Mouse (Mus musculus): ENCODE results near the gene Sox5. TPM values are rescaled to one million over a fixed set of nuclear protein-coding genes. Genes with fewer than 3 reads are reported as not detected.

Sox5 gene
- polyA plus RNA-seq, 1 experiment from 2014 or later: 23.4 TPM

DNA sequence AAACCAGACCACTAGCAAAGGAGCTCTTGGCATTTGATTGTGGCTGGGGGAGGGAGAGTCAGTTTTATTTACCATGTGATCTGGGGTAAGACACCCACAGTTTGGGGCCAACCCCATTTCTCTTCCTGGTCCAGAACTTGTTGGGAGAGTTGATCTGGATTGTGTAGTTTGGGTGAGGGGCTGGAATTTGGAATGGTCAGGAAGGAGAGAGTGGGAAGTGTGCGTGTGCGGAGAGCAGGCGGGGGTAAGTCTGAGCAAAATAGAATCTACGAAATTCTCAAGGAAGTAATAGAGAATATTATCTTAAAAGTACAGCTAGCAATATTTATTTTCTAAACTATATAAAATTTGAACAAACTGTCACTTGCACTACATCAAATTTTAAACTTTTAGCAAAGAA, 445.0 kb downstream of the Sox5 start:
- 84% methylated on average over 4 of the region's 4 CpGs for WGBS
- DNase-seq (ENCODE audit: low spot score): no peak
- H3K27ac ChIP-seq (replicated peaks; ENCODE audit: low read depth, low read length): no peak overlapping the region

DNA sequence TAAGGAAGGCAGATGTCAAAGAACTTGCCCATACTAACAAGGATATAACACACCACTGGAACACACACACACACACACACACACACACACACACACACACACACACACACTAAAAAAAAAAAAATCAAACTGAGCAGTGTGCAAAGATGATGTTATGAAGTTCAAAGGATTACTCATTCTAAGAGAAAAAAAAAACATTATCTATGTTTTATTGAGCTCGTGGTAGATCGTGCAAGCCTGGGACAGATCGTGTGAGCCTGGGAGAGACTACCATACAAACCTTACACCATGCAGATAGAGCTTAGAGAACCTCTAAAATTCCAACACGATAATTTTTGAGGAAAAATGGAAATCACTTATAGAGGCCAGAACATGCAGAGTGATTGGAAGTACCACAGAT, 448.6 kb downstream of the Sox5 start:
- Histone ChIP-seq H3K27me3 (ENCODE audit: control insufficient read depth, insufficient read depth, low read length) (no peaks in the 10 kb centered on the region), H3K4me3 (ENCODE audit: low read depth, low read length) (no peak overlapping the region), H3K36me3 (replicated peaks; ENCODE audit: control insufficient read depth, insufficient read depth, low read depth, low read length) (no peaks in the 10 kb centered on the region), H3K4me1 (ENCODE audit: control insufficient read depth, insufficient read depth, low read length) (no peaks in the 10 kb centered on the region), H3K9ac (replicated peaks; ENCODE audit: low read length) (no peak overlapping the region), H3K4me2 (ENCODE audit: low read depth, low read length) (no peak overlapping the region), H3K9me3 (replicated peaks; ENCODE audit: control insufficient read depth, low read length) (no peaks in the 10 kb centered on the region), H3K27ac (replicated peaks; ENCODE audit: low read depth, low read length) (no peak overlapping the region)
- WGBS: 87% methylated on average over 4 of the region's 4 CpGs
- ATAC-seq (replicated peaks; ENCODE audit: insufficient number of reproducible peaks, low FRiP score, low TSS enrichment, low read depth): no peak
- no peak for DNase-seq (ENCODE audit: low spot score)

More for the DNA sequence above, 445.0 kb downstream of the Sox5 start:
- H3K9ac ChIP-seq (replicated peaks; ENCODE audit: low read length): no peak overlapping the region
- no peak overlapping the region for H3K4me2 ChIP-seq (ENCODE audit: low read depth, low read length)
- no peaks in the 10 kb centered on the region for H3K36me3 ChIP-seq (replicated peaks; ENCODE audit: control insufficient read depth, insufficient read depth, low read depth, low read length)
- H3K4me3 ChIP-seq (ENCODE audit: low read depth, low read length): no peak overlapping the region
- no peaks in the 10 kb centered on the region for H3K9me3 ChIP-seq (replicated peaks; ENCODE audit: control insufficient read depth, low read length)
- H3K27me3 ChIP-seq (ENCODE audit: control insufficient read depth, insufficient read depth, low read length): no peaks in the 10 kb centered on the region
- no peak for ATAC-seq (replicated peaks; ENCODE audit: insufficient number of reproducible peaks, low FRiP score, low TSS enrichment, low read depth)
- no peaks in the 10 kb centered on the region for H3K4me1 ChIP-seq (ENCODE audit: control insufficient read depth, insufficient read depth, low read length)

DNA sequence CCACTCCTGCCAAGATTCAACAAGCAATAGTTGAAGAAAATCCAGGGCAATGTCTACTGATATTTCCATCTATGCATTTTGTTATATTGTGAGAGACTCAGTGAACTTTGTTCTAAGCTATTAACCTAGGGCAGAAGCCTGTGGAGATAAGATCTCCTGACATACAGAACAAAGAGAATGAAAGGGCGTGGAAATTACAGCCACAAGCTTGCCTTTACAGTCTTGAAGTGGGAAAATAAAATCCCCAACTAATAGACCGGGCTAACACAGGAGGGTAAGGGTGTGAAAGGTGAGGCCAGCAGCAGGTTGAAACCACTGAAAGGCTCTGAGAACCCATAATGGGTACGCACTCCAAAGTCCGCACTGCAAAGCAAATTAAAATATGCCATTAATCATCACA, 449.8 kb downstream of the Sox5 start:
- DNase-seq (ENCODE audit: low spot score) (no peak), ATAC-seq (replicated peaks; ENCODE audit: insufficient number of reproducible peaks, low FRiP score, low TSS enrichment, low read depth) (no peak)
- H3K27ac ChIP-seq (replicated peaks; ENCODE audit: low read depth, low read length): no peak overlapping the region
- no peak overlapping the region for H3K9ac ChIP-seq (replicated peaks; ENCODE audit: low read length)
- no peaks in the 10 kb centered on the region for H3K4me1 ChIP-seq (ENCODE audit: control insufficient read depth, insufficient read depth, low read length)
- no peaks in the 10 kb centered on the region for H3K9me3 ChIP-seq (replicated peaks; ENCODE audit: control insufficient read depth, low read length)
- H3K36me3 ChIP-seq (replicated peaks; ENCODE audit: control insufficient read depth, insufficient read depth, low read depth, low read length): no peaks in the 10 kb centered on the region
- 84% methylated on average over 4 of the region's 4 CpGs for WGBS
- H3K27me3 ChIP-seq (ENCODE audit: control insufficient read depth, insufficient read depth, low read length): no peaks in the 10 kb centered on the region
- H3K4me3 ChIP-seq (ENCODE audit: low read depth, low read length): no peak overlapping the region
- H3K4me2 ChIP-seq (ENCODE audit: low read depth, low read length): no peak overlapping the region

- no peak for DNase-seq (ENCODE audit: low spot score)
- no peak overlapping the region for H3K4me2 ChIP-seq (ENCODE audit: low read depth, low read length)
- no peak overlapping the region for H3K27ac ChIP-seq (replicated peaks; ENCODE audit: low read depth, low read length)
- no peaks in the 10 kb centered on the region for H3K9me3 ChIP-seq (replicated peaks; ENCODE audit: control insufficient read depth, low read length)
- H3K4me3 ChIP-seq (ENCODE audit: low read depth, low read length): no peak overlapping the region
- no peak for ATAC-seq (replicated peaks; ENCODE audit: insufficient number of reproducible peaks, low FRiP score, low TSS enrichment, low read depth)
- H3K27me3 ChIP-seq (ENCODE audit: control insufficient read depth, insufficient read depth, low read length): no peaks in the 10 kb centered on the region
- 77% methylated on average over 2 of the region's 2 CpGs for WGBS
- H3K36me3 ChIP-seq (replicated peaks; ENCODE audit: control insufficient read depth, insufficient read depth, low read depth, low read length): no peaks in the 10 kb centered on the region
- no peaks in the 10 kb centered on the region for H3K4me1 ChIP-seq (ENCODE audit: control insufficient read depth, insufficient read depth, low read length)
- no peak overlapping the region for H3K9ac ChIP-seq (replicated peaks; ENCODE audit: low read length)
These were observed 452.4 kb downstream of the Sox5 start for GRCm38 (mm10) chr6:144329311-144329930.

GRCm38 (mm10) chr6:144328779-144329178, 453.0 kb downstream of the Sox5 start:
- H3K4me1 ChIP-seq (ENCODE audit: control insufficient read depth, insufficient read depth, low read length): no peaks in the 10 kb centered on the region
- H3K27me3 ChIP-seq (ENCODE audit: control insufficient read depth, insufficient read depth, low read length): no peaks in the 10 kb centered on the region
- ATAC-seq (replicated peaks; ENCODE audit: insufficient number of reproducible peaks, low FRiP score, low TSS enrichment, low read depth): no peak
- no peak overlapping the region for H3K27ac ChIP-seq (replicated peaks; ENCODE audit: low read depth, low read length)
- DNase-seq (ENCODE audit: low spot score): no peak
- no peak overlapping the region for H3K9ac ChIP-seq (replicated peaks; ENCODE audit: low read length)
- 88% methylated on average over 4 of the region's 4 CpGs for WGBS
- no peak overlapping the region for H3K4me3 ChIP-seq (ENCODE audit: low read depth, low read length)
- H3K4me2 ChIP-seq (ENCODE audit: low read depth, low read length): no peak overlapping the region
- no peaks in the 10 kb centered on the region for H3K36me3 ChIP-seq (replicated peaks; ENCODE audit: control insufficient read depth, insufficient read depth, low read depth, low read length)
- H3K9me3 ChIP-seq (replicated peaks; ENCODE audit: control insufficient read depth, low read length): no peaks in the 10 kb centered on the region

DNA sequence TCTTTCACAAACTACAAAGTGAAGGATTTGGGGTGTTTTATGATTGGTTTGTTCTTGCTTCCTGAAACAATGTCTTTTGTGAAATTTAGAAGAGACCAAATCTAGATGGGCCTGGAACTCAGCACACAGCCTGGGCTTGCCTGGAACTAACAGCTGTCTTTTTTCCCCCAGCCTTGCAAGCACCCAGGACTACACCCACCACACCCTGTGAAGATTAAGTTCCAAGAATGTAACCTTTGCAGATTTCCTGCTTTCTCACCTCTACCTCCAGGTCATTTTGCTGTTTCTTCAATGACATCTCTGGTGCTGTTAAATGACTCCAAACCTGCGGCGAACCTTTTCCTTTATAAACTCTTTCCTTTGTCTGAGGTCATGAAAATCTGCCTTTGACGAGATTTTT, 455.0 kb downstream of the Sox5 start:
- WGBS: 74% methylated on average over 3 of the region's 3 CpGs
- H3K9ac ChIP-seq (replicated peaks; ENCODE audit: low read length): no peak overlapping the region
- ATAC-seq (replicated peaks; ENCODE audit: insufficient number of reproducible peaks, low FRiP score, low TSS enrichment, low read depth) (no peak), DNase-seq (ENCODE audit: low spot score) (no peak)
- no peaks in the 10 kb centered on the region for H3K27me3 ChIP-seq (ENCODE audit: control insufficient read depth, insufficient read depth, low read length)
- no peaks in the 10 kb centered on the region for H3K4me1 ChIP-seq (ENCODE audit: control insufficient read depth, insufficient read depth, low read length)
- no peak overlapping the region for H3K4me3 ChIP-seq (ENCODE audit: low read depth, low read length)
- H3K36me3 ChIP-seq (replicated peaks; ENCODE audit: control insufficient read depth, insufficient read depth, low read depth, low read length): no peaks in the 10 kb centered on the region
- no peak overlapping the region for H3K27ac ChIP-seq (replicated peaks; ENCODE audit: low read depth, low read length)
- no peaks in the 10 kb centered on the region for H3K9me3 ChIP-seq (replicated peaks; ENCODE audit: control insufficient read depth, low read length)
- H3K4me2 ChIP-seq (ENCODE audit: low read depth, low read length): no peak overlapping the region

- H3K36me3 ChIP-seq (replicated peaks; ENCODE audit: control insufficient read depth, insufficient read depth, low read depth, low read length): no peaks in the 10 kb centered on the region
- ATAC-seq (replicated peaks; ENCODE audit: insufficient number of reproducible peaks, low FRiP score, low TSS enrichment, low read depth) (no peak), DNase-seq (ENCODE audit: low spot score) (no peak)
- no peaks in the 10 kb centered on the region for H3K9me3 ChIP-seq (replicated peaks; ENCODE audit: control insufficient read depth, low read length)
- H3K4me1 ChIP-seq (ENCODE audit: control insufficient read depth, insufficient read depth, low read length): no peaks in the 10 kb centered on the region
- no peak overlapping the region for H3K9ac ChIP-seq (replicated peaks; ENCODE audit: low read length)
- 84% methylated on average over 4 of the region's 4 CpGs for WGBS
- no peak overlapping the region for H3K27ac ChIP-seq (replicated peaks; ENCODE audit: low read depth, low read length)
- H3K27me3 ChIP-seq (ENCODE audit: control insufficient read depth, insufficient read depth, low read length): no peaks in the 10 kb centered on the region
- no peak overlapping the region for H3K4me3 ChIP-seq (ENCODE audit: low read depth, low read length)
- no peak overlapping the region for H3K4me2 ChIP-seq (ENCODE audit: low read depth, low read length)
These were observed 458.4 kb downstream of the Sox5 start for GRCm38 (mm10) chr6:144323372-144323771.

DNA sequence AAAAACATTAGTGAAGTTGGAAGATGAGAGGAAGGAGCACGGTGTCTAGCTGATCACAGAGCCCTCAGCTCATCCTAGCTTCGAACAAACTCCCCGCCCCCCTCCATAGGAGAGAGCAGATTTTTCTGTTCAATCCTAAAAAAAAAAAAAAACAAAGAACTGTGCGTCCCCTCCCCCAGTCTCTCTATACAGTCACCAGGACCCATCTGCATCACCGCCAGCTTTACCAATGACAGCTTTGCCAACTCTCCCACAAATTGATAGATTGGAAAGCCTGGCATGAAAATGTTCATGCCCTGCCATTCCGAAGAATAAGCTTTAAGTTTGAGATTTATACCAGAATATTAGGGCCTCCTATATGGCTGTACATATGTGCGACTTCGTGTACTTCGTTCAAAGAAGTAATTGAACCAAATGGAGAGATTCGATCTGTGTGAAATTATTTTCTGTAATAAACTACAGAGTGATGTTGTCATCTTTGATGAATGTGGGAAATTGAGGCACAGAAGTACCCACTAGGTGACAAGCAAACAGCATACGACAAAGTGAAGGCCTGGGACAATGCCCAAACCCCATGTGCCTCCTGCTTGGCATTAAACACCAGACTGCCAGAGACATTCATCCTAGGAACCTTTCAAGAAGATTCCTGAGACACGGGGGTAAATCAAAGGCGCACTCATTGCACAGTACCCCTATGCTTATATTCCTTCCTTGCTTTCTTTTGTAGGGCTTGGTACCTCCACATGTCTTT, 459.3 kb downstream of the Sox5 start:
- DNase-seq (ENCODE audit: low spot score) (no peak), ATAC-seq (replicated peaks; ENCODE audit: insufficient number of reproducible peaks, low FRiP score, low TSS enrichment, low read depth) (no peak)
- WGBS: 93% methylated on average over 13 of the region's 13 CpGs
- H3K27ac ChIP-seq (replicated peaks; ENCODE audit: low read depth, low read length): no peak overlapping the region
- no peak overlapping the region for H3K4me2 ChIP-seq (ENCODE audit: low read depth, low read length)
- H3K4me1 ChIP-seq (ENCODE audit: control insufficient read depth, insufficient read depth, low read length): no peaks in the 10 kb centered on the region; the same call in 1 of the 2 replicates
- no peak overlapping the region for H3K9ac ChIP-seq (replicated peaks; ENCODE audit: low read length)
- H3K9me3 ChIP-seq (replicated peaks; ENCODE audit: control insufficient read depth, low read length): no peaks in the 10 kb centered on the region
- H3K4me3 ChIP-seq (ENCODE audit: low read depth, low read length): no peak overlapping the region
- H3K36me3 ChIP-seq (replicated peaks; ENCODE audit: control insufficient read depth, insufficient read depth, low read depth, low read length): no peaks in the 10 kb centered on the region
- H3K27me3 ChIP-seq (ENCODE audit: control insufficient read depth, insufficient read depth, low read length): no peaks in the 10 kb centered on the region
